Mouse (Mus musculus): ENCODE results near the gene Eml2. TPM values are rescaled to one million over a fixed set of nuclear protein-coding genes. Genes with fewer than 3 reads are reported as not detected.

Gene Eml2
- total RNA-seq, 2 experiments from 2014 or later = 34.3 to 44.4 TPM

- no peak for DNase-seq
- intact Hi-C loops (cut with DNase I) = loop anchor here (5.0 kb wide), 1 partner anchor 138 kb away; no protein-coding TSS in a partner anchor
Observed at GRCm38 (mm10) chr7:19159411-19159810, 16.8 kb upstream of the Eml2 start.

- intact Hi-C loops (cut with DNase I) = no loop called here
- no peak for DNase-seq
Observed at GRCm38 (mm10) chr7:19160115-19160514, 16.1 kb upstream of the Eml2 start.

DNA sequence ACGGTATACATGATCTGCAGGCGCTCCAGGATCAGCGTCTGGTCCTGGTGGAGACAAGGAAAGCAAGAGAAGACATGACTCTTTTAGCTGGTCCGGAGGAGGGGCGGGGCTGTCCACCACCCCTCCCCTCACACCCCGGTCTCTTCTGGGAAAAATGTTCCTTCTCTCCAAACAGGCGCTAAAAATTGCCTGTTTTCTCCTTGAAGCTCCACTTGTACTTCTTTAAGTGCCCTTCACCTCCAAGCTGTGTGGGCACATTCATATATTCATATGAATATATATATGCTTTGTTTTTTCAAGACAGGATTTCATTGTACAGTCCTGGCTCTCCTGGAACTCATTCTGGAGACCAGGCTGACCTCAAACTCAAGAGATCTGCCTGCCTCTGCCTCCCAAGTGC is 13.3 kb upstream of the Eml2 start:
- intact Hi-C loops (cut with DNase I) = no loop called here

GRCm38 (mm10) chr7:19163752-19164151 is 12.5 kb upstream of the Eml2 start:
- no peak for DNase-seq
- intact Hi-C loops (cut with DNase I) = no loop called here

More for the DNA sequence above, 13.3 kb upstream of the Eml2 start:
- no peak for DNase-seq

DNA sequence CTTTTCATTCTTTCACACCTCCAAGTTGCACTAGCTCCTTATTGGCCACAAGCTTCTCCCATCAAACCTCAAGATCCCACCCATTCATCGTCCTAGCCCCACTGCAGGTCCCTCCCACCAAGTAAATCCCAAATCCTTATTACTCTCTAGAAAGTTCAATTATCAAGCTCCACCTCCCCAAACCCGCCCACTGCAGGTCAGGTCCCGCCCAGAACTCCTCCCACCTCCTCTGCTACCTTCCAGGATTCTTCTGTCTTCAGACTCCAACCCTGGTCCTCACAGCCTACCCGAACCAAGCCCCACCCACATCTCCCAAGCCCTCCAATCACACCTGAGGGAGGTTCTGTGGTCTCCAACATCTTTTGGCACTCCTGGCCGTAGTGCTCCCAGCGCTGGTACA is 12.0 kb upstream of the Eml2 start:
- no peak for DNase-seq
- intact Hi-C loops (cut with DNase I) = no loop called here

- intact Hi-C loops (cut with DNase I) = no loop called here
- DNase-seq = no peak
Observed at GRCm38 (mm10) chr7:19164978-19165377, 11.2 kb upstream of the Eml2 start.

GRCm38 (mm10) chr7:19165656-19166423 is 10.4 kb upstream of the Eml2 start, which contains the start of gene Gipr:
Gene Gipr, minus strand, starts transcription at chr7:19166127.
- intact Hi-C loops (cut with DNase I) = no loop called here
- DNase-seq = peak in 1 of 2 experiments; percentile 34

DNA sequence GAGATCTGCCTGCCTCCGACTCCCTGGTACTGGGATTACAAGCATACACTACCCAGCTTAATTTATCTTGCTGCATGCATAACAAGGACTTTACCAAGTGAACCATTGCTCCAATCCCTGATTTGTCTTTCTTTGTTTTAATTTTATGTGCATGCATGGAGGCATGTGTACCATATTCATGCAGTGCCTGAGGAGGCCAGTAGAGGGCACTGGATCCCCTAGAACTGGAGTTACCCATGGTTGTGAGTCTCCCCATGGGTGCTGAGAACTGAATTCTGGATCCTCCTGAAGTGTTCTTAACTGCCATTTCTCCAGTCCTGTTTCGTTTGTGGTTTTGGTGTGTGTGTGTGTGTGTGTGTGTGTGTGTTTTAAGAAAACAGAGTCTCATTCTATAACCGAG is 9.2 kb upstream of the Eml2 start:
- intact Hi-C loops (cut with DNase I) = no loop called here
- no peak for DNase-seq

DNA sequence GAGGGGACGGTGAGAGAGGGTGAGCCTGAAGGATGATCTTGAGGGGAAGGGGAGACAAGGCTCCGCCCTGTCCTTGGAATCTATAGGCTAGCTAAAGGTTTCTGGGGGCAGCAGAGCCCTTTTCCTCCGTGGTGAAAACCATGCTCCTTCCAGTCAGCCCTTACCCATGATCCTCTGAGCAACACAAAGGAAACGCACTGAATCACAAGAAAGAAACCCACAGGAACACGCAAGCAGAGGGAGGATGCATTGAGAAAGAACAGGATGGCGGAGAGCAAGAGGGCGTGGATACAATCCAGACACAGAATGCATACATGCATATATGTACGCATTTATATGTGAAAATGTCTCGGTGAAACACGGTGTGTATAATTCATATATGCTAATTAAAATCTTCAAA is 6.7 kb upstream of the Eml2 start:
- no peak for DNase-seq
- intact Hi-C loops (cut with DNase I) = no loop called here

GRCm38 (mm10) chr7:19170142-19170541 is 6.1 kb upstream of the Eml2 start:
- peak; percentile 32 to 44 for DNase-seq
- intact Hi-C loops (cut with DNase I) = no loop called here

GRCm38 (mm10) chr7:19171831-19172230 is 4.4 kb upstream of the Eml2 start:
- DNase-seq = no peak

GRCm38 (mm10) chr7:19172874-19173273 is 3.3 kb upstream of the Eml2 start:
- intact Hi-C loops (cut with DNase I) = loop anchor here (1.0 kb wide), 1 partner anchor 16 kb away; no protein-coding TSS in a partner anchor
- DNase-seq = peak; percentile 87 to 89

More at GRCm38 (mm10) chr7:19171831-19172230, 4.4 kb upstream of the Eml2 start:
- intact Hi-C loops (cut with DNase I) = loop anchor here (1.0 kb wide), 1 partner anchor 15 kb away; no protein-coding TSS in a partner anchor

DNA sequence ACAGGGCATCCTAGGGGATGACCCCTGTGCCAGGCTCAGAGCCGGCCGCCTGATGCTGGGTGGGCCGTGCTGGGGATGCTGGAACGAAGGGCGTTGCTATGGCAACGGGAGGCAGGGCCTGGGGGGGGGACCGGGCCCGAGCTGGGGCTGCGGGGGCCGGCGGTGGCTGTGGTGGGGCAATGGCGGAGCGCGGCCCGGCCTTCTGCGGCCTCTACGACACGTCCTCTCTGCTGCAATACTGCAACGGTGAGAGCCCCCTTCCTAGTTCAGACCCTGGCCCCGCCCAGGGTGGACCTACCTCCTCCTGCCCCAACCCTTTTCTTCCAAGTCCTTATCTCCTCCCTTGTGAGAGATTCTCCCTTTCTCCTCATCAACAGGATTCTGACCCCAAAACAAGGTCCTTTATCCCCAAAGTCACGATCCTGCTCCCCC is 311 bp downstream of the Eml2 start:
- intact Hi-C loops (cut with DNase I) = loop anchor here (5.0 kb wide), 3 partner anchors 106 to 166 kb away; partner anchors contain the start of genes Ercc1, Ppm1n and Rtn2
- DNase-seq = no peak

- intact Hi-C loops (cut with DNase I) = loop anchor here (5.0 kb wide), 3 partner anchors 105 to 165 kb away; partner anchors contain the start of genes Ercc1, Ppm1n and Rtn2
- DNase-seq = no peak
Observed at GRCm38 (mm10) chr7:19177216-19177615, 995 bp downstream of the Eml2 start.

DNA sequence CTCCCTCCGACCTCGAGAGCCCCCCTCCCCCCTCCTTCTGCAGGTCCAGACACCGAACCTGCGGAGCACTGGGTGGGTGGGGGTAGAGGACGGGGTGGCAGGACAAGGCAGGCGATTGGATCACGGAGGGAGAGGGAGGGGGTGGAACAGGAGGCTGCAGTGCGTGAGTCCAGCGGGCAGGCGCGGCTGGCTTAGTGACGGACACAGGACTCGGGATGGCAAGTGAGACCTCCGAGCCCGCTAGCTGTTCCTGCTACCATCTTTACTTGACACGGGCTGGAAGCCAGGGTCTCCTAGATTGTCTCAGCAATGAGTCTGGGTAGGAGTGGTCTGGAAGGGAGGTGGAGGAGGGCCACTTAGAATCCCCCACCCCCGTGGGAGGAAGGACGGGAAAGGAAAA is 1.8 kb downstream of the Eml2 start:
- DNase-seq = no peak
- intact Hi-C loops (cut with DNase I) = loop anchor here (1.0 to 5.0 kb wide), 5 partner anchors 19 to 164 kb away; partner anchors contain the start of genes Ercc1, Ppm1n and Rtn2

GRCm38 (mm10) chr7:19178443-19179092 is 2.3 kb downstream of the Eml2 start:
- DNase-seq = peak; percentile 81 to 86
- intact Hi-C loops (cut with DNase I) = loop anchor here (1.0 to 5.0 kb wide), 5 partner anchors 18 to 164 kb away; partner anchors contain the start of genes Ercc1, Ppm1n and Rtn2

DNA sequence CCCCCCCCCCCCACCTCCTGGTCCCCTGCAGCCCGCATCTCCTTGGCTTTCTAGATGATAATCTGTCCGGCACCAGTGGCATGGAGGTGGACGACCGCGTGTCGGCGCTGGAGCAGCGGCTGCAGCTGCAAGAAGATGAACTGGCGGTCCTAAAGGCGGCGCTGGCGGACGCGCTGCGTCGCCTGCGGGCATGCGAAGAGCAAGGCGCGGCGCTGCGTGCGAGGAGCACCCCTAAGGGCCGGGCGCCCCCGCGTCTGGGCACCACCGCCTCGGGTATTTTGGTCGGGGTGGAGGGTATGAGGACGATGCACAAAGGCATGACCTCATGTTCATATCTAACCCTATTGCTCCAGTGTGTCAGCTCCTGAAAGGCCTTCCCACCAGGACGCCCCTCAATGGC is 3.0 kb downstream of the Eml2 start:
- DNase-seq = peak; percentile 53 to 66
- intact Hi-C loops (cut with DNase I) = loop anchor here (2.0 to 5.0 kb wide), 4 partner anchors 18 to 163 kb away; partner anchors contain the start of genes Ercc1, Ppm1n and Rtn2

DNA sequence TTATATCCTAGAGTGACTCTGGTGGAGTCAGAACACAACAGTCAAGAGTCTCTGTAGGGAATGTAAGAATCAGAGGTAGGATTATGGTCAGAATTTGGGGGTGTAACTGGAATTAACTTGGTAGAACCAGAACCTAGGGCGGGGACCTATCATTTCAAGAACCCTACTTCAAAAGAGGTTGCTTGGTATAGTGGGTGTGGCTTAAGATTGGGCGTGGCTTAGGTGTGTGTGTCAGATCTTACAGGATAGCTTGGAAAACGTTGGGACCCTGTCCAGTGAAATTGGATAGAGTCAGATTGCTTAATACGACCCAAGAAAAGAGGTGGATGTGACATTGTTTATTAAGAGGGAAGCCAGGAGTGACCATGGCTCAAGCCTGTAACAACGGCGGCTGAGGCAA is 3.7 kb downstream of the Eml2 start:
- intact Hi-C loops (cut with DNase I) = loop anchor here (2.0 to 5.0 kb wide), 4 partner anchors 17 to 162 kb away; partner anchors contain the start of genes Ercc1, Ppm1n and Rtn2
- no peak for DNase-seq

GRCm38 (mm10) chr7:19180862-19181429 is 4.7 kb downstream of the Eml2 start:
- intact Hi-C loops (cut with DNase I) = no loop called here
- peak; percentile 40 to 49 for DNase-seq

GRCm38 (mm10) chr7:19184250-19184649 is 8.0 kb downstream of the Eml2 start:
- intact Hi-C loops (cut with DNase I) = no loop called here
- no peak for DNase-seq

DNA sequence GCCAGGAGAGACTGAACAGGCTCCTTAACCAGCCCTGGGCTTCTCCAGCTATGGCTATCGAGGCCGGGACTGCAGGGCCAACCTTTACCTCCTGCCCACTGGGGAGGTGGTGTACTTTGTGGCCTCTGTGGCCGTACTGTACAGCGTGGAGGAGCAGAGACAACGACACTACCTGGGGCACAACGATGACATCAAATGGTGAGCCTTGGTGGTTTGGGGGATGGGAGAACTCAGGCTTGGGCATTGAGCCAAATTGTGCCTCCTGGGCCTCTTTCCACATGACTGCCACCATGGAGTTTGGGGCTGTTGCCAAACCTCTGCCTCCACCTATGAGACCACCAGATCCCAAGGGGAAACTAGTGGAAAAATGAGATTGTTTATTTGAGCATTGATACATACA is 8.5 kb downstream of the Eml2 start:
- DNase-seq = no peak
- intact Hi-C loops (cut with DNase I) = no loop called here
